Mouse (Mus musculus) testis, adult 2 months (tissue): ENCODE data around the gene Phkg1.

Experiments used
- CTCF ChIP-seq: fragments of 200-500 bp; IDR thresholded peaks from 2 replicates; pipeline ENCODE4 v1.5.1; 2012; ENCODE audit warnings: low read depth, mild to moderate bottlenecking, inconsistent platforms, low read length, moderate library complexity; ENCODE audit not compliant: control insufficient read depth, insufficient read depth, insufficient replicate concordance
- POLR2A ChIP-seq: fragments of 200-500 bp; IDR thresholded peaks from 2 replicates; pipeline ENCODE4 v1.6.1; 2012; ENCODE audit warnings: low read depth, mild to moderate bottlenecking, inconsistent platforms, low read length, moderate library complexity; ENCODE audit not compliant: control insufficient read depth

DNA sequence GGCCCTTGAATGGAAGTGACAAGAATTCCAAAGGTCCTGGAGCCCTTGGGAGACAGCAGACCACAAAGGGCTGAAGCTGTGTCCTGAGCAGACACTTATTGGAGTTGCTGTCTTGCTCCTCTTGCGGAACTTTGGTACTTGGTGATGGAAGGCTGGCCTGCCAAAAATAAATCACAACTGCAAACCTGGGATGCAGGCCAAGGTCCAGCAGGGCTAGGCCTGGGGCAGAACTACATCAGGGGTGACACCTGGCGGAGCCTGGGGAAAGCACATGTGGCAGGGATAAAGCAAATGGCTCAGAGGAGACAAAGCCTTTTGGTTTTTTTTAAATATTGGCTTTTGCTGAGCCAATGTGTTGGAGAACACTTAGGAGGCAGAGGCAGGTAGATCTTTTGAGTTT lies 19.4 kb downstream of the Phkg1 start:
- TF ChIP-seq POLR2A (no peak), CTCF (peak; percentile 48; the same call in 1 of the 2 replicates)
